Mouse (Mus musculus) monocyte, adult 5-6 weeks (primary cell): ENCODE data around the gene 3110082I17Rik. TPM values are rescaled to one million over a fixed set of nuclear protein-coding genes. Genes with fewer than 3 reads are reported as not detected.

Experiments used
- ATAC-seq: fragments of 153-309, 156-312 bp; replicated peaks from 2 replicates; pipeline ENCODE4 v1.8.0; 2017; ENCODE audit warnings: mild to moderate bottlenecking; ENCODE audit not compliant: low TSS enrichment, insufficient number of reproducible peaks, severe bottlenecking, poor library complexity, low FRiP score
- total RNA-seq: library from RNA; stranded (forward); fragments of 200-1000, 200-491, 200-594 nt; gene quantifications from 3 replicates; pipeline ENCODE4 v1.2.3, GENCODE M21; 2017

3110082I17Rik gene
- total RNA-seq, 1 experiment from 2014 or later: 45.2 TPM

DNA sequence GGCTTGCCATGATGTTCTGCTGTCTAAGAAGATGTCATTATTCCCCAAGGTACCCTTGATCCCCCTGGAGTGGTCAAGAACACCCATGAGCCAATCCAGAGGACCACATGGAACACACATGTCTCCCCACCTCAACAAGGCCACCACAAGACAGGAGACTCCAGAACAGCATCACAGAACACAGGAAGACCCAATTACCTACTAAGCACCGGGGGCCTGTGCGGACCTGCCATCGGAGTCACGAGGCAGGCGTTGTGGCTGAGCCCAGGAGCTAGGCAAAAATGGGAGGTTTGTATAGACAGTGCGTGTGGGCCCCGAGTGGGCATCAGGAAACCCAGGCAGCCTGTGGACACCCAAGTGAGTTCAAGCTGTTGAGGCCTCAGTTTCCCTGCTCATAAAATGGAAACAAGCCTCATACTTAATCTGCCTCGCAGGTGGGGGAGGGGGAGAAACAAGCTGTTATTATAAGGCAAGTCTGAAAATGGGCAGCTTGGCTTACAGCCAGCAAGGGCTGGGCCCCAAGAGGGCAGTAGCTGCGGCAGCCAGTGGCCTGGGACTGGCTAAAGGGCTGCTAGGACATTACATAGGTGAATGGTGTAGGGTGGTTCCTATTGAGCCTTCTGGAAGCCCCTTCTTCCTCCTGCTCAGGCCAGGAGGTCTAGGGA is 136.9 kb downstream of the 3110082I17Rik start:
- no peak for ATAC-seq

DNA sequence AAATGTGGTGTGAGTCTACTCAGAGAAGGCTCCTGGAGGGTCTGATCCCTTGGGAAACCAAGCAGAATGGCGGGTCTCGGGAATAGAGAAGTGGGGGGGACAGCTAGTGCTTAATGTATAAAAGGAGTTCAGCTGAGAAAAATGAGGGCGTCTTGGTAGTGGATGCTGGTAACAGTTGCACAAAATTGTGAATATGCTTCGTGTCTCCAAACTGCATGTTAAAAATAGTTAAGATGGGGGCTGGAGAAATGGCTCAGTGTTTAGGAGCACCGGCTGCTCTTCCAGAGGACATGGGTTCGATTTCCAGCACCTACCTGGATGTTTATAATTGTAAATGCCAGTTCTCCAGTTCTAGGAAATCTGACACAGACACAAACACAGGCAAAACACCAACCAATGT is 139.0 kb downstream of the 3110082I17Rik start:
- ATAC-seq: no peak

DNA sequence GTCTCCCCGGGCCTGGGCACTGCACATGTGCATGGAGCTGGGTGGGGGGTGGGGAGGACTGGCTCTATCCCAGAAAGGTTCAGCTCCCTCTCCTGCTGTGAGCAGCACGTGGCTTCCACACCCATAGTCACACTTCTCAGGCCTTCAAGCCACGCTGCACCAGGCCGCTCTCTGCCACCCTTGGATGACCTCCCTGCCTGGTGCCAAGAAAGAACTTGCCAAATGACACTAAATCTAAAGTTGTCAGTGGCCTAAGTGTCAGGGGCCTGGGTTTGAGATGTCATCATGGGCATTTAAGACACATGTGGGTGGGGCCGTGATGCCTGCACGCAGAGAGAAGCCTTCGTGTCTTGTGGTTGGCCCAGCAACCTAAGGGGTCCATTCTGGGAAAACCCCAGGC is 139.9 kb downstream of the 3110082I17Rik start:
- ATAC-seq: no peak

DNA sequence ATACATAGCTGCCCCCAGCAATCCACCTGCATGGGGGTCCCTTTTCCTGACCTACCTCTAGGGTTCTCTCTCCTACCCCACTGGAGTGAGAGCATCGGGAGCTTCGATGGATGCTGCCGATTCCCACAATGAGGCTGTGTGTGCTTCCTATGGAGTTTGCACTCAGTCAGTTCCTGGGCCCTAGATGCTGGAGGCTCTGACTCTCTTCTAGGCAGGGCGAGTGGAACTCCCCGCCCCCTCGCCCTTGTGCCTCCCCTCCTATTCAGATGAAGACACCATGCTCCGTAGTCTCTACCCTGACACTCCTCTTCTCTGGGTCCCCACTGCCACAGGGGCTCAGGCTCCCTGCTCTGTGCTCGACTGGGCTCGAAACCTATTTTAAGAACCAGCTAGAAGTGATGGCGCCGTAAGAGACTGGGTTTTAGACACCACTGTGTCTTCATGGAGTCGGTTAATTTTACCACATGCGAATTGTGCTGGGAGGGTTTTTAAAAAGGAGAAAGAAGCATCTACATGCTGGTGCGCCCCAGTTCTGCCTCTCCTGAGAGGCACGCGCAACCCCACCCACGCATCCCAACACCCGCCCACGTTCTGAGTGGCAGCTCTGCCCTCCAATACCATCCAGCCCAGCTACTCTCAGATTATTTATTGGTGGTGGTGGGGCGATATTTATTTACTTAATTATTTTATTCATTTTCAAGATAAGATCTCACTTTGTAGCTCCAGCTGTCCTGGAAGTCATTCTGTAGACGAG is 142.4 kb downstream of the 3110082I17Rik start:
- no peak for ATAC-seq

DNA sequence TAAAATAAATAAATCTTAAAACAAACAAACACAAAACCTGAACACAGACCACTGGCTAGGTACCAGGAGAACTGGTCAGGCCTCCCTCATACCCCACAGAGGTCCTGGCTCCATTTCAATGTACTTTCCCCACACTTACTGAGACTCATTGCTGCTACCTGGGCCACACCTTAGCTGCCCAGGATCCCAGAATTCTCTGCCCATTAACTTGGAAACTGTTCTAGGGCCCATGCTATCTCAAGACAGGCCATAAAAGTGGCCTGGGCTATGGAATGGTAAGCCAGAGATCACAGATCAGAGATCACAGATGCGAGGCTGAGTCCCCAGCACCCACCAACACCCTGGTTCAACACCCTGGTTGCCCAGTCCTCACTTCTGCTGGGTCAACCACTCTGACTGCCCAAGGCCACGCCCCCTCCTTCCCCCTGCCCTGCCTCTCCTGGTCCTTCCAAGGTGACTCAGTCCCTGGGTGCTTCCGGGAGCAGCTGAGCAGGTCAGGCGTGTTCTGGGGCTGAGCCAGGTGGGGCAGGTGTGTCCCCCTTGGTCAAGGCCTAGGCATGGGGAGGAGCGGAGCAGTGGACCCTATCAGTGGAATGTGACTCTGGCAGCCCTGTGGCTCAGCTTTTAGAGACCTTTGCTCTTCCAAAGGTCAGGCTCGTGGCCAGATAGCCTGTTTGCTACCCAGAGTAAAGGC is 143.2 kb downstream of the 3110082I17Rik start:
- ATAC-seq: no peak

DNA sequence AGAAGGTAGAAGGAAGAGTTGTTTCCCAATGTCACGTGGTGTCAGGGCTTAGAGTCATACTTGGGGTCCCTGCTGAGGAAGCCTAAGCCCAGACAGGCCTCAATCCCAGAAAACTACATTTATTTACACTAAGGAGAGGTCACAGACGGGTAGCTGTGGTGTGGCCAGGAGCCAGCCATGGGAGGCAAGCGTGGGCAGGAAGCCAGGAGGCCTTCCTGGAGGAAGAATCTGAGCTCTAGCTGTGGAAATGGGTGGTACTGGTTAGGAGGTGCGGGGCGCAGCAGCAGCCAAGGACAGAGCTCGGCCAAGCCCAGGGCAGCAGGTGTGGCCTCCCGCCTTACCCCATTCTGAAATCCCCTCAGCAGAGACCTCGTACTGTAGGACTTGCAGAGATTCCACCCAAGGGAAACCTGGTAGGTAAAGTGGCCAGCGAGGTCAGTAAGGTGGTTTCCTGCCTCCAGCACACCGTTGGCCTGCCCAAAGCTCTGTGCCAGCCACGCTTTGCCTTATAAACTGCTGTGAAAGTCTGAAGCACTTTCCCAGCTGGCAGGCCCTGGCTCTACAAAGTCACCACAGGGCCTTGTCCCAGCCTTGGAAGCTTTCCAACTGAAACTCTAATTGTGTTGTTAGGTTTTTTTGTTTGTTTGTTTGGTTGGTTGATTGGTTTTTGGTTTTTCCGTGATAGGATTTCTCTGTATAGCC is 145.2 kb downstream of the 3110082I17Rik start:
- ATAC-seq: no peak

DNA sequence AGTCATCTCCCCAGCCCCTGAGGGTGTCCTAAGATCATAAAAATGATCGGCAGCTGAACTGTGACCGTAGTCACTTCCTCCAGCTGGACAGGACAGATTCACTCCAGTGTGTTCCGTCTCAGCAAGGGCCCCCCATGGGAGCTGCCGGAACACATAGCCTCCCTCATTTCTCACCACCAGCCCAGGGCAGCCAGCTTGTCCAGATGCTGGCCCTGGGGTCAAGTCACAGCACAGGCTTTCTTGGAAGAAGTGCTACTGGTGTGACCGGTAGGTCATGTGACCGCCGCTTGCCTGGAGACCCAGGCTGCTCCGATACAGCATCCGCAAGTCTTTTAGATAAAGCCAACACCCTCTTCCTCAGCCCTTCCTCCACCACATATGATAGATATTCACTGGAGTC is 146.8 kb downstream of the 3110082I17Rik start:
- ATAC-seq: no peak

DNA sequence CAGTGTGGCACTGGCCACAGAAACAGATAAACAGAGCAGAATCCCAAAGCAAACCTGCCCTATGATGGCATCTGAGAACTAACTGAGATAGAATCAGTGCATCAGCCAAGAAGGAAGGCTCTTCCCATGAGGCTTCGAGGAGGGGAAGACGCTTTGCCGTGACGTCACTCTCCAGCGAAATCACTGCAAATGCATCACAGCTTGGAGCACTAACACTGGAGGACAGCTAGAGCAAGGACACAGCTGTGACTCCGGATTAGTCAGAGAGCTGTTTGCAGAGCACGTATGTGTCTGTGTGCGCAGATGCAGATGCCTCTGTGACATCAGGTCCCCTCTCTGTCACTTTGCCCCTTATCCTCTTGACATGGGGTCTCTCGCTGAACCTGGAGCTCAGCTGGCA is 148.5 kb downstream of the 3110082I17Rik start:
- no peak for ATAC-seq

DNA sequence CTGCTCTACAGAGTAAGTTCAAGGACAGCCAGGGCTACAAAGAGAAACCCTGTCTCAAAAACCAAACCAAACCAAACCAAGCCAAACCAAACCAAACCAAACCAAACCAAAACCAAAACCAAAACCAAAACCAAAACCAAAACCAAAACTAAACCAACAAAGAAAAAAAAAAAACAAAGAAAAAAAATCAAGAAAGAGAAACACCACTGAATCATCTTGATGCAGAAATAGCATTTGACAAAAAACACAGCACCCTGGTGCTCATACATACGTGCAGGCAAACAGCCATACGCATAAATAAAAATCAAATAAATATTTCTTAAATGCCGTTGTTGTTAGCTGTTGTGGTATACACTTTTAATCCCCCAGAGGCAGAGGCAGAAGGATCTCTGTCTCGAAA is 149.8 kb downstream of the 3110082I17Rik start:
- ATAC-seq: no peak

DNA sequence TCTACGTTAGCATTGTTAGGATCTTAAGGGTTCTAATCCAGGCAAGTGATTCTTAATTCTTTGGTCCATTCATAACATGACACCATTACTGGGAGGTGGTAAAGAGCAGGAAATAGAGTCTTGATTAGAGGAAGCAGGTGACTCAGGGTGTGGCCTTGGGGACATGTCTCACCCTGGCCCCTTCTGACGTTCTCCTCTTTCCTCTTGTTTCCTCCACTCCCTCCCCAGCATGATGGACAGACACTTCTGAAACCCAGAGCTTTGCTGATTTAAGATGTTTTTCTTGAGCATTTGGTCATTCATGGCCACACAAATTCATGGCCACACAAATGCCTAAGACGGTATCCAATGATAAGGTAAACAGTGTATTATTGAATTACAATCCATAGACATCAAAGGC is 150.4 kb downstream of the 3110082I17Rik start:
- ATAC-seq: peak; percentile 59; the same call in 1 of the 2 replicates

Other genes starting within 250 kb of the 3110082I17Rik start
- gene Get4, start 208.2 kb downstream of the 3110082I17Rik start, total RNA-seq: 20.5 to 26.5 TPM (median 21.0 TPM) in 3 replicates
- gene Adap1, start 134.9 kb downstream of the 3110082I17Rik start, total RNA-seq: 67.3 to 90.2 TPM (median 72.6 TPM) in 3 replicates
- gene Cox19, start 109.1 kb downstream of the 3110082I17Rik start, total RNA-seq: 9.5 to 46.4 TPM (median 15.2 TPM) in 3 replicates
- not detected in 3 replicates for gene Cyp2w1, start 107.9 kb downstream of the 3110082I17Rik start, total RNA-seq
- 6.9 to 10.8 TPM (median 9.8 TPM) in 3 replicates for gene Gpr146, start 82.8 kb downstream of the 3110082I17Rik start, total RNA-seq
- 28.4 to 51.7 TPM (median 32.7 TPM) in 3 replicates for gene C130050O18Rik, start 55.2 kb downstream of the 3110082I17Rik start, total RNA-seq
- gene Gper1, start 37.4 kb downstream of the 3110082I17Rik start, total RNA-seq: 0.53 to 1.3 TPM in 2 of 3 replicates, not detected in the other
- gene Zfand2a, start 24.0 kb upstream of the 3110082I17Rik start, total RNA-seq: 19.3 to 53.0 TPM (median 49.3 TPM) in 3 replicates
- not detected in 3 replicates for gene Uncx, start 83.0 kb upstream of the 3110082I17Rik start, total RNA-seq